Mouse (Mus musculus): ENCODE measurements around the gene Pirt.

- TF ChIP-seq CTCF (IDR thresholded peaks at IDR 0.05; ENCODE audit: low read depth, low read length) (no peak), POLR2A (IDR thresholded peaks at IDR 0.05; ENCODE audit: extremely low read depth, insufficient read depth, low read length) (no peak)
These were observed 61.7 kb downstream of the Pirt start for GRCm38 (mm10) chr11:66973507-66973906.
